Mouse (Mus musculus): ENCODE data around the gene Fam168a. TPM values are rescaled to one million over a fixed set of nuclear protein-coding genes. Genes with fewer than 3 reads are reported as not detected.
A peak's percentile ranks its signal among the peaks of the same experiment; 100 is the strongest.
"Not testable (repeated sequence)": the region's sequence is repeated elsewhere in the genome, so short reads cannot be mapped to it uniquely, and the experiment has no call there.

Fam168a gene
- total RNA-seq, 2 experiments from 2014 or later = 11.9 to 31.4 TPM

DNA sequence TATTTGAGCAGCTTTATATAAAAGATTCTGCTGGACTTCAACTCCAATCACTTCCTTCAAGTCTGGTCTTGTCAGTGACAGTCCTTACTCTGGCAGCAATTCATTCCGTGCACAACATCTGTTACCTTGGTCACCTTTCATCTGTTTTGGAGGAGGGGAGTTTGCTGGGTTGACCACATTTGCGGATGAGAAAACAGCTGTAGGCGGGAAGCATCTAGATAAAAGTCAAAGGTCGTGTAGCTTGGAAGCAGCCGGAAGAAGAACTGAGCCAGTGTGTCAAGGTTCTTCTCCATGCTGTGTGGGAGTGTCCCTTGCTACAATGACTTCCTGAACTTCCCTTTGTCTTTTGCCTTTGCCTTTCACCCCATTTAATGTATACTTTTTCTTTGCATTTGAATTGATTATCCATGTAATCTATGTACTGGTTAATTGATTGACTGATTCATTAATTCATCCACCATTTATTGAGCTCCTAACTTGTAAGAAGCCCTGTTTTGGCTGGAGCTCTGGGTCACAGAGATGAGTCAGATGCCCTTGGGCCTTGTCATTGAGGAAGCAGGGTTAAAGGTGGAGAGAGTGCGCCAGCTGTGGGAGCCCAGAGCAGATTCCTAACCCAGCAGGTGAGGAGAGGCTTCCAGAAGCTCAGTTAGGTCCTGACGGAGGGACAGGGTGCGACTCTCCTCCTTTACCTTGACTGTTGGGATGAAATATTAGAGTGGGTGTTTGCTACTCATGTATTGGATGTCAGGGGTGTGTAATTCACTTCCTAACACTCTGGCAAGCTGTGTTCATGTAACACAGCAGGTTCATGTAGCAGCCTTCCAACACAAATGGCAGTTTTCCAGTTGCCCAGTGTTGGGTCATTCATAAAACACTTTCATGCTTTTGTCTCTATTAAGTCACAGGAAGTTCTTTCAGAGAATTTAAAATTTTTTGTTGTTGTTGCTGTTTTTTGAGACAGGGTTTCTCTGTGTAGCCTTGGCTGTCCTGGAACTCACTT is 6.4 kb upstream of the Fam168a start:
- ATAC-seq (replicated peaks; ENCODE audit: low FRiP score, poor library complexity, severe bottlenecking) = no peak

DNA sequence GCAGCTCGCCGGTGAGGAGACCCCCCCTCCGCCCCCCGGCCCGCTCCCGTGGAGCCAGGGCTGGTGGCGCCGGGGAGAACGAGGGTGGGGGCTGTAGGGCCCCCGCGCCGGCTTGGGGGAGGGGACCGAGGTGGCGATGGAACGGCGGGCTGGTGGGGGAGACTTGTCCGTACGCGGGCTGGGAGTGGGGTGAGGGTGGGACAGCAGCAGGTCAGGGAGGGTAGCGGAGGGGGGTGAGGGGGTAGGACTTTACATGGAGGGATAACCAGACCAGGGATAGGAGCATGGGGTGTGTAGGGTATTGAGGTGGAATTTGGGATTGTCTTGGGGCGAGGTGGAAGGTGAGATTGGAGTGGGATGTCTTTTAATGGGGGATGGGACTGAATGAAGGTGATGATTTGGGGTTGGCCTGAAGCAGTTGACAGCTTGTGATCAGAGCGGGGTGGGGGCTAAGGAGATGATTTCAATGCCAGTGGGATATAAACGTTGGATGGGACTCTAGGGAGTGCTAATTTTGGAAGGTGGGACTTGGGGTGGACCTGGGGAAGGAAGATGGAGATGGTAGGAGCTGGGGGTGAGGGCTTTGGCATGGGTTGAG is 547 bp downstream of the Fam168a start:
- no peak for ATAC-seq (replicated peaks; ENCODE audit: low FRiP score, poor library complexity, severe bottlenecking)

DNA sequence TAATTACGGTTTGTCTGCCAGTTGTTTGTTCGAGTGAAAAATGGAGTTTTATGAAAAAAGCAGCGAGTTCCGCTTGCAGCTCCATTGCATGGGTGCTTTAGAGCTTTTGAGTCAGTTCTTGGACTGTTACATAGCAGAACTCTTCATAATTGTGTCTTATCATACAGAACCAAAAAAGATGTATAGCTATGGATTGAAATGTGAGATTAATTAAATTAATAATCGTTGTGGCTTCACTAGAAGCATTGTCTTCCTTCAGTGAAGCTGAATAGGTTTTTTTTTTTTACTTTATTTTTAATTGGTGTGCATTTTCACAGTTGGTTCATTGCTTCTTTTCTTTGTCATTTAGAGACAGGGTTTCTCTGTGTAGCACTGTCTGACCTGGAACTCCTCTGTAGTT is 12.3 kb downstream of the Fam168a start:
- ATAC-seq (replicated peaks; ENCODE audit: low FRiP score, poor library complexity, severe bottlenecking) = no peak

DNA sequence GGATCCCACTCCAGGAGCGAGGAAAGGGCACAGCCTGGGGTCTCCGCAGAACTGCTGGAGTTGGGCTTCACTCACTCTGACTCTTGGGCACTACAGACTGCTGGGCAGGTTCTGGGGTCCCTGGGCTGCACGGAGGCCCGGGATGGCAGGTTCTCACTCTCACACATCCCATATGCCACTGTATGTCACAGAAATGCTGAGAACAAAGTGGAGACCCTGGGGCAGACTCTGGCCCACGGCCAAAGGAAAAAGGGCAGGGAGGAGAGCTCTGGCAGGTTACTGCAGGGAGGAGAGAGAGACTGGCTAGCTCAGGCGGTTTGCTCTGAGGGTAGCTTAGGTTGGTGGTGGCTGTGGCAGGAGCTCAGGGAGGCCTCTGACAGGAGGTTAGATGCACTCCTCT is 15.8 kb downstream of the Fam168a start:
- ATAC-seq (replicated peaks; ENCODE audit: low FRiP score, poor library complexity, severe bottlenecking) = no peak

DNA sequence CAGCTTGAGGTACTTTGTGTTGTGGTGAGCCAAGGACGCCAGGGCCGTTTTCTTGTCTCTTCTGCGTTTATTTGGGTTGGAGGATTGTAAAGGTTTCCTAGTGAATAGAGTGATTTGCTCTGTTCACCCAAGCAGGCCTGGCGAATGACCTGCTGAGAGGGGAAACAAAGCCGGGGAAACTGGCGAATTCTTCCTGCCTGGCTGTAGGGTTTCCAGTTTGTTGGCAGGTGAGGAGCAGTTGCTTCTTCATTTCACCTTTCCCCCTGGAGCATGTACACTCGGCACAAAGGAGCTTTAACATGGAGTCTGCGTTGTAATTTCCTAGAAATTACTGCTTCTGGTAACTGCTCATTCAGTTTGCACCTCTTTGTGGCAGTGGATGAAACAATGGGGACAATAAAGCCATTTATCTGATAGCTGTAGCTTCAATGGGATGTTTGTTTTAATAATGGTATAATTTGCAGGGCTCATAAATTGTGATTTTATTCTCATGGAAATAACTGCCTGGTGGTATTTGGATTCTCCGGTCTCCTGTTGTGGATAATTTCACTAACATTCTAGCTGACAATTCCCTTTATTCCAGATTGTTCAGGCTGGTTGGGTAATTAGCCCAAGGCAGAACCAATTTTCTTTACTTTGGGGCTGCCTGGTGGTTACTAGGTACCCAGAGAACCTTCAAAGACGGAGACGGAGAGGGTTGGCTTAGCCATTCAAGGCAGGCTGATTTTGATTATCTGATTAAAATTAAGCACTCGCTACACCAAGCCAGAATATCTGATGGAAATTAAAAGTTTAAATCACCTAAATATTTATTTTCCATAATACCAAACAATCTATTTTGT is 17.2 kb downstream of the Fam168a start:
- ATAC-seq (replicated peaks; ENCODE audit: low FRiP score, poor library complexity, severe bottlenecking) = no peak

- ATAC-seq (replicated peaks; ENCODE audit: low FRiP score, poor library complexity, severe bottlenecking) = no peak
Measured at GRCm38 (mm10) chr7:100727538-100728085, 21.2 kb downstream of the Fam168a start.

DNA sequence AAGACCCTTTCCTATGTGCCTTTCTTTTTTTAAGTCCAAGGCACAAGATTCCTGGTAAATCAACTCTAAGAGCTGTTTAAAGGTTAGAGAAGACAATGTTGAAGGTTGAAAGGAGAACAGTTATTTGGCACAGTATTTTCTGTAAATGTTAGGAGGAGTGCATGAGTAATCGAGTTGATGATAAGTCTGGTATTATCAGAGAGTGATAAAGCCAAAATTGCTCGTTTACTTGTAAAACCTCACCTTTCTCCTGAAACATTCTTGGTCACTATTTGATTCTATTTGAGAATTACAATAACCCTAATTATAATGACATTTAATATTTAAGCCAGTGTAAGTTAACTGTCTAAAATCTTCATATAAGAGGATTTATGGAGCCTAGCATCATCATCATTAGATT is 23.3 kb downstream of the Fam168a start:
- ATAC-seq (replicated peaks; ENCODE audit: low FRiP score, poor library complexity, severe bottlenecking) = no peak

GRCm38 (mm10) chr7:100732341-100733050 is 26.1 kb downstream of the Fam168a start:
- ATAC-seq (replicated peaks; ENCODE audit: low FRiP score, poor library complexity, severe bottlenecking) = no peak

DNA sequence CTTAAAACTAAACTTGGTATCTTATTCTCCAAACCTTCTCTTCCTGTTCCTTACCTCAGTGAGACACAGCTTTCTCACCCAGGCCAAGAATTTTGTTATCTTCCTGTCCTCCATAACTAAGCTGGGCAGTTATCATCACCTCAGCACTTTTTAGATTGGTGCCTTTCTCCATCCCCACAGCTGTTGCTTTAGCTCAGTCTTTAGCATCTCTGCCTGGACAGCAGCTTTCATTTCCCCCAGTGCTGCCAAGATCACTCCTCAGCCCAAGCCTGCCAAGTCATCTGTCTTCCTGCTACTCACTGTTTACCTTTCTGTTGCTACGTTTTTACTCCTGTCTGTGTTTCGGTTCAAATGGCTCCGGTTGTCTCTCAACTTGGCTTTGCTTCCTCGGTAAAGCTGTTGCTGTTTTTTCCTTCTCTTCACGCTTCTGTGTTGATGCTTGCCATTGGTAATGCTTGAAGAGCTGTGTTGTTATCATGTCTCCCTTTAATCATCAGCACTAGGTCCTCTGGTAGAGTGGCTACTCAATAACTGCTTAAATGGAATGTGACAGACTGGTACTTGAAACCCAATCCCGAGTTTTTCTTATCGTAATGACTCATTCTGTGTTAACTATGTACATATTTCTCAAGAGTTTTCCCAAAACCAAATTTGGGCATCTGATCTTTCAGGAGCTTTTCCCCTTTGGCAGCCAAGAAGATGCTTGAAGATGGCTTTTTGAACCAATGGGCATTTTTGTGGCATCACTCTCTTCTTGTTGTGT is 26.8 kb downstream of the Fam168a start:
- ATAC-seq (replicated peaks; ENCODE audit: low FRiP score, poor library complexity, severe bottlenecking) = peak; percentile 37; the same call in 1 of the 2 replicates

DNA sequence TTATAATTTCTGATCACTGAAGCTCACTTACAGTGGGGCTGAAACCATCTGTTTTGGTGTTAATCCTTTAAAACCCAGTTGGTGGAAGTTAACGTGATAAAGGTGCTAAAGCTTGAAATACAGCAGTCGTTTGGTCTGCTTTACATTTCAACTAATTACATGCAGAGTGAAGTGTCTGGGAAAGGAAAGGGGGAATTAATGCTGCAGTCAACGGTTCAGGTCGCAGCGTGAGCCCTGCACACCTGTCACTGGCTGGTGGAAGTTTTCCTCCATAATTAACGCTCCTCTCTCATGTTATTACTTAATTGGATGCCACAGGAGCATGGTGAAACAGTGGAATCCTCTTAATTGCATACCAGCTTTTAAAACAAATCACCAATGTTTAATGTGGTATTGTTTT is 27.8 kb downstream of the Fam168a start:
- ATAC-seq (replicated peaks; ENCODE audit: low FRiP score, poor library complexity, severe bottlenecking) = no peak

DNA sequence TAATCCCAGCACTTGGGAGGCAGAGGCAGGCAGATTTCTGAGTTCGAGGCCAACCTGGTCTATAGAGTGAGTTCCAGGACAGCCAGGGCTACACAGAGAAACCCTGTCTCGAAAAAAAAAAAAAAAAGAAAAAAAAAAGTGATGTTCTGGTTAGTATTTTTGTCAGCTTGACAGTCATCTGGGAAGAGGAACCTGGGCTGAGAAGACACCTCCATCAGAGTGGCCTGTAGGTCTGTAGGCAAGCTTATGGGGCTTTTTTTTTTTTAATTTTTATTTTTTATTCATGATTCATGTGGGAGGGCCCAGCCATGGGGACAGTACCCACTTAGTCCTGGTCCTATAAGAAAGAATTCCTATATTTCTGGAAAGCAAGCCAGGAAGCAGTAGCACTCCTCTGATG is 28.5 kb downstream of the Fam168a start:
- ATAC-seq (replicated peaks; ENCODE audit: low FRiP score, poor library complexity, severe bottlenecking) = not testable (repeated sequence)

DNA sequence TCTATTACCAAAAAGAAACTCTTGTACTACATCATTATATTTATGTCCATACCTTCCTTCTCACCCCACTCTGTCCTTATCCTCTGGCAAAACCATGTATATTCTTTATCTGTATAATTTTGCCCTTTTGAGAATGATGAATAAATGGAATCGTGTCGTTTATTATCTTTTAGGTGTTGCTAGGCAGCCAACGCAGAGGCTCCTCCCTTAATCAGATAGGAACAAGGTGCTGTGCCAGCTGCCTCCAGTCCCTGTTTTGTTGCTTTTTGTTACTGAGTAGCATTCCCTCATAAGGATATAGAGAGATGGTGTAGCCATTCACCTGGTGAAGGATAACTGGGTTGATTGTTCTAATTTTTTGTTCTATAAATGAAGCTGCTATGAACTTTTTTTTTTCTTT is 29.7 kb downstream of the Fam168a start:
- peak; percentile 64 for ATAC-seq (replicated peaks; ENCODE audit: low FRiP score, poor library complexity, severe bottlenecking)

GRCm38 (mm10) chr7:100744372-100744771 is 37.9 kb downstream of the Fam168a start:
- no peak for ATAC-seq (replicated peaks; ENCODE audit: low FRiP score, poor library complexity, severe bottlenecking)

DNA sequence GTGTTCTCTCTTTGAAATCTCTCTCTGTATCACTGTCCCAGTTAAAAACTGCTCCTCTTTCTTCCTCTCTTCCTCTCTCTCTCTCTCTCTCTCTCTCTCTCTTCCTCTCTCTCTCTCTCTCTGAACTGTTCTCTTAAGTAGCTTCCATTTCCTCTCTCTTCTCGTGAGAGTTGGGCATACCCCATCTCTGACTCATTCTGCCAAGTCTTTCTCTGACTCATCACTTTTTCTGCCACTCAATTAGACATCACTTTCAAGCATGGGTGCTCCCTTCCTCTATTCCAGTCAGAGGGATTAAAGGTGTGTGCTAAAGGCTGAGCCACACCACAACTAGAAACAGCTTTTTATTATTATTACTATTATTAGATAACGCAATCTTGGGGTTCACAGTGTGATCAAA is 43.7 kb downstream of the Fam168a start:
- ATAC-seq (replicated peaks; ENCODE audit: low FRiP score, poor library complexity, severe bottlenecking) = no peak

GRCm38 (mm10) chr7:100758718-100759117 is 52.3 kb downstream of the Fam168a start:
- no peak for ATAC-seq (replicated peaks; ENCODE audit: low FRiP score, poor library complexity, severe bottlenecking)

GRCm38 (mm10) chr7:100762726-100763125 is 56.3 kb downstream of the Fam168a start:
- ATAC-seq (replicated peaks; ENCODE audit: low FRiP score, poor library complexity, severe bottlenecking) = no peak

- ATAC-seq (replicated peaks; ENCODE audit: low FRiP score, poor library complexity, severe bottlenecking) = no peak
Measured at GRCm38 (mm10) chr7:100767568-100767967, 61.1 kb downstream of the Fam168a start.

- ATAC-seq (replicated peaks; ENCODE audit: low FRiP score, poor library complexity, severe bottlenecking) = no peak
Measured at GRCm38 (mm10) chr7:100768009-100768408, 61.6 kb downstream of the Fam168a start.

Data from erythroid progenitor cell, adult 5-6 weeks (primary cell).